In the genomic region with DNA sequence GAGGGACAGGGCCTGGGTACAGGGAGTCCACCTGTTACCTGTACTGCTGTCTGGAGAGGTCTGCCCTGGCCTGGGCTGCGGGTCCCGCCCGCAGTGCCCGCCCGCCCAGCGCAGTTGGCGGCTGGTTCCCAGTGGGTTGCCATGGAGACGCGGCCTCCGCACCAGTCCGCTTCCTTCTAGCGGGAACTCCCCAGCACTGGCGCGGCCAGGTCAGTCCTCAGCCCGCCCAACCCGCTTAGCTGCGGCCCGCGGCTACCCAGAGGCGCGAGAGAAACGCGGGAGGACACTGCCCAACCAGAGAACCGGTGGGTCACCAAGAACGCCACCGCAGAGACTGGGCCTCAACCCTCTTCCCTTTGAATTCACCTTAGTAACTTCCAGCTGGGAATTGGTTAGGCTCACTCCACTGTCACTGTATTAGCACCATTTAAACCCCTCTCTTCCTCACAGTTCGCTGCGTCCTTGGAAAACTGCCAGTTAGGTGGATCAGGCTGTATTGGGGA, we compare ENCODE assay signal across 8 mouse cellular contexts. TPM values are rescaled to one million over a fixed set of nuclear protein-coding genes. Genes with fewer than 3 reads are reported as not detected.
DNase-seq lines count a peak whose midpoint lies in the region; ATAC-seq and TF ChIP-seq lines count a peak whose summit lies in the region.

A gene (minus strand): TSS at position 149 of the 503 bp plus-strand sequence.

- peak; percentile 10 for DNase-seq in CD4-positive, CD25-positive, alpha-beta regulatory T cell, adult 2 months (ENCODE audit: low read depth, low spot score)
- peak; percentile 75 for DNase-seq in brain, embryonic 14.5 days (ENCODE audit: low read depth)
- peak; percentile 38 for DNase-seq in kidney, adult 9 months
- DNase-seq in liver = peak; percentile 42
- DNase-seq in midbrain, postnatal 0 days (ENCODE audit: low spot score) = peak; percentile 47
- DNase-seq in spleen, adult 18-20 months = no peak

- no peaks in the 10 kb centered on the region for H3K9me3 ChIP-seq in heart, embryonic 11.5 days (replicated peaks; ENCODE audit: control insufficient read depth, low read length)
- H3K9me3 ChIP-seq in midbrain, postnatal 0 days (ENCODE audit: low read length) = no peaks in the 10 kb centered on the region

- peak within 1 kb of the TSS; percentile 79 for H3K4me2 ChIP-seq in heart, embryonic 11.5 days
- H3K4me2 ChIP-seq in midbrain, postnatal 0 days (ENCODE audit: low read depth, low read length, poor library complexity, severe bottlenecking) = peak within 1 kb of the TSS; percentile 64

- no peak for TF ChIP-seq POLR2A in brain, embryonic 14.5 days (IDR thresholded peaks at IDR 0.05; ENCODE audit: borderline replicate concordance, extremely low read depth, insufficient read depth, insufficient read length, poor library complexity, severe bottlenecking)

- TF ChIP-seq CTCF in brain, embryonic 14.5 days (IDR thresholded peaks at IDR 0.05; ENCODE audit: borderline replicate concordance, extremely low read depth, insufficient read depth, insufficient read length) = no peak
- TF ChIP-seq CTCF in midbrain, postnatal 0 days (IDR thresholded peaks at IDR 0.05) = no peak

- H3K4me3 ChIP-seq in heart, embryonic 11.5 days (ENCODE audit: low read depth, low read length) = peak within 1 kb of the TSS; percentile 30
- H3K4me3 ChIP-seq in midbrain, postnatal 0 days (ENCODE audit: low read depth, low read length) = peak within 1 kb of the TSS; percentile 30

- 4% methylated on average over 27 of the region's 28 CpGs for WGBS in heart, embryonic 11.5 days (ENCODE audit: insufficient replicate concordance)
- 2% methylated on average over 25 of the region's 28 CpGs for WGBS in midbrain, postnatal 0 days

- H3K9ac ChIP-seq in heart, embryonic 11.5 days (ENCODE audit: low read depth, low read length) = 0 out of 2 replicates have a peak within 1 kb of the TSS, but pooled peaks have one; percentile 4
- H3K9ac ChIP-seq in midbrain, postnatal 0 days (replicated peaks; ENCODE audit: low read length, poor library complexity, severe bottlenecking) = peak within 1 kb of the TSS; percentile 50

- ATAC-seq in CD4-positive, CD25-positive, alpha-beta regulatory T cell, adult 4 months = no peak
- peak; percentile 65 for ATAC-seq in heart, embryonic 11.5 days (replicated peaks; ENCODE audit: insufficient number of reproducible peaks, low FRiP score, low TSS enrichment)
- ATAC-seq in midbrain, postnatal 0 days (ENCODE audit: low FRiP score) = peak; percentile 85

- H3K27ac ChIP-seq in heart, embryonic 11.5 days (ENCODE audit: low read depth, low read length) = no peak within 1 kb of the TSS
- no peak within 1 kb of the TSS for H3K27ac ChIP-seq in midbrain, postnatal 0 days (ENCODE audit: low read depth, low read length)

- no peaks in the 10 kb centered on the region for H3K4me1 ChIP-seq in heart, embryonic 11.5 days (ENCODE audit: control insufficient read depth, insufficient read depth, low read length)
- peaks cover 5% of the 10 kb centered on the region; the same call in 1 of the 2 replicates for H3K4me1 ChIP-seq in midbrain, postnatal 0 days (ENCODE audit: insufficient read depth, low read length)

- no peaks in the 10 kb centered on the region for H3K36me3 ChIP-seq in heart, embryonic 11.5 days (ENCODE audit: control insufficient read depth, insufficient read depth, low read length)
- H3K36me3 ChIP-seq in midbrain, postnatal 0 days (ENCODE audit: insufficient read depth, low read length) = no peaks in the 10 kb centered on the region

- 0 out of 2 replicates have a peak, but pooled peaks cover 2% of the 10 kb centered on the region for H3K27me3 ChIP-seq in heart, embryonic 11.5 days (ENCODE audit: control insufficient read depth, insufficient read depth, low read length)
- no peaks in the 10 kb centered on the region for H3K27me3 ChIP-seq in midbrain, postnatal 0 days (ENCODE audit: insufficient read depth, low read length)

RNA-seq across cellular contexts. Expression of the gene that starts here (rescaled TPM):
- under 1 TPM; 0.17 to 0.20 TPM for polyA plus RNA-seq in CD4-positive, CD25-positive, alpha-beta regulatory T cell, adult 4 months (2017; shearing (Covaris generic))
- polyA plus RNA-seq in brain, embryonic 14.5 days (2012; rRNA removed) = 0.63 and 1.3 TPM in 2 replicates
- 0.13 and 0.15 TPM in 2 replicates for polyA plus RNA-seq in heart, embryonic 11.5 days (2014; fragmentation: Nextera tagmentation; extraction: Ambion mirVana)
- total RNA-seq in midbrain, postnatal 0 days (2014; rRNA removed) = 1.3 and 2.4 TPM in 2 replicates
- polyA plus RNA-seq in midbrain, postnatal 0 days (2015; fragmentation: Nextera tagmentation; extraction: Ambion mirVana) = 2.5 and 2.7 TPM in 2 replicates

Comparison
In these comparisons a context has a peak if more than half of its experiments do, and no peak if none do; other contexts are left out.
1. Peak in ATAC-seq, H3K4me3 ChIP-seq, H3K9ac ChIP-seq and H3K4me2 ChIP-seq in heart, embryonic 11.5 days; RNA of the gene not detected or under 1 TPM.
2. DNase-seq: peak in CD4-positive, CD25-positive, alpha-beta regulatory T cell, adult 2 months (single experiment), brain, embryonic 14.5 days (single experiment), kidney, adult 9 months (single experiment), liver (single experiment) and midbrain, postnatal 0 days (single experiment); none in spleen, adult 18-20 months (0 of 2).